13 mouse cellular contexts compared by ENCODE assay signal in the genomic region with DNA sequence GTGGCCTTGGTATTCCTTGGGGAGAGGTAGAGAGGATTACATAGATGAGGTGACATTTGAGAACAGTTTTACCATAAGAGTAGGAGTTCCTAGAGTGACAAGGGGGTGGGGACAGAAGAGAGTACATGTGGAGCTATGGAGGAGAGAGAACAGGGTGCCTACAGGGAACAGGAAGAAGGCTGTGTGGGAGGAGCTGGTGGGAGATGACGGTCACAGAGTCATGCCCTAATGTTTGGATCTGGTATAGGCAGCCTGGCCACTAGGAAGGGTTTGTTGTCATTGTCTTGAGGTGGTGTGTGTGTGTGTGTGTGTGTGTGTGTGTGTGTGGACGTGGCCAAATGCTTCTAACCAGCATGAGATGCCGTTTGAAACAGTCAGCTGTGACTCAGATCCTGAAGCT. TPM values are rescaled to one million over a fixed set of nuclear protein-coding genes. Genes with fewer than 3 reads are reported as not detected.
DNase-seq lines count a peak whose midpoint lies in the region; ATAC-seq lines count a peak whose summit lies in the region.
"Had no signal": no experiment of that assay in that cellular context is flagged by ENCODE, and none has a peak within 500 bp of the region (broad histone marks: within the 10 kb centered on the region; RNA-seq: fewer than 3 reads in every experiment).

No protein-coding gene starts in this region.

- 0 out of 2 replicates have a peak, but pooled peaks cover 5% of the 10 kb centered on the region for H3K36me3 ChIP-seq in macrophage (ENCODE audit: inconsistent target)
- H3K36me3 ChIP-seq: hindbrain, embryonic 10.5 days; lung, embryonic 15.5 days; midbrain, embryonic 10.5 days had no signal

- DNase-seq in frontal cortex, postnatal 10 days (ENCODE audit: low spot score in 2 of 2) = no peak
- peak; percentile 27 for DNase-seq in CD4-positive helper T cell, adult 2 months (ENCODE audit: low read depth, low spot score)
- DNase-seq in adrenal gland, postnatal 14 days = peak; percentile 31
- no peak for DNase-seq in urinary bladder, postnatal 36 days (ENCODE audit: low spot score in 2 of 2)
- no peak for DNase-seq in left cerebral cortex, postnatal 36 days (ENCODE audit: low spot score in 2 of 2)
- DNase-seq: gastrocnemius, postnatal 25 days; kidney, postnatal 25 days had no signal

- ATAC-seq in frontal cortex, adult (ENCODE audit: low TSS enrichment) = peak; percentile 51
- ATAC-seq: intestine, embryonic 16.5 days had no signal

- WGBS in macrophage (ENCODE audit: missing documents) = 20% methylated on average over 3 of the region's 3 CpGs

- H3K79me2 ChIP-seq in macrophage (ENCODE audit: inconsistent target) = peaks cover 27% of the 10 kb centered on the region; the same call in 1 of the 2 replicates

- intact Hi-C loops in left cerebral cortex, postnatal 36 days (cut with DNase I) = no loop called here

- no peak overlapping the region for H3K4me3 ChIP-seq in macrophage (ENCODE audit: inconsistent target)
- H3K4me3 ChIP-seq: hindbrain, embryonic 10.5 days; lung, embryonic 15.5 days; midbrain, embryonic 10.5 days had no signal

- H3K27ac ChIP-seq in macrophage = peak overlapping the region; percentile 16; the same call in 1 of the 2 replicates
- H3K27ac ChIP-seq: hindbrain, embryonic 10.5 days; lung, embryonic 15.5 days; midbrain, embryonic 10.5 days had no signal

RNA-seq across cellular contexts. Expression of a gene that starts 9.1 kb away (rescaled TPM):
- 7.5 and 24.1 TPM in 2 replicates for total RNA-seq in adrenal gland, postnatal 14 days (2021)
- 100 to 1,000 TPM in 14 of 26 experiments, 10 to 100 TPM in 12; 25.3 to 168 (median 108) TPM for total RNA-seq in macrophage (2018; cell fraction: chromatin; rRNA removed)
- total RNA-seq in macrophage (2018; cell fraction: cytosol; rRNA removed) = 100 to 1,000 TPM in 12 of 26 experiments, 10 to 100 TPM in 14; 62.1 to 226 (median 92.5) TPM
- total RNA-seq in macrophage (2018; cell fraction: nucleus; rRNA removed) = 100 to 1,000 TPM in 16 of 26 experiments, 10 to 100 TPM in 10; 44.8 to 253 (median 106) TPM
- polyA plus RNA-seq in macrophage (2018) = 43.7 to 85.2 TPM (median 43.9 TPM) in 3 replicates
- 1,000 to 10,000 TPM in 1 of 2 experiments, 100 to 1,000 TPM in 1; 978 to 1,072 TPM for total RNA-seq in left cerebral cortex, postnatal 36 days (2021)

Comparison
In these comparisons a context has a peak if more than half of its experiments do, and no peak if none do; other contexts are left out.
1. DNase-seq: peak in CD4-positive helper T cell, adult 2 months (single experiment) and adrenal gland, postnatal 14 days (single experiment); none in frontal cortex, postnatal 10 days (0 of 2), urinary bladder, postnatal 36 days (0 of 2) and left cerebral cortex, postnatal 36 days (0 of 2).
2. RNA of a gene that starts 9.1 kb away (total RNA-seq): 978 to 1,072 TPM in left cerebral cortex, postnatal 36 days; 7.5 to 24.1 TPM in adrenal gland, postnatal 14 days; every median in the first group is over 10 times any median in the second.